Mouse (Mus musculus): ENCODE measurements around the gene Teddm1b.

Gene Teddm1b

DNA sequence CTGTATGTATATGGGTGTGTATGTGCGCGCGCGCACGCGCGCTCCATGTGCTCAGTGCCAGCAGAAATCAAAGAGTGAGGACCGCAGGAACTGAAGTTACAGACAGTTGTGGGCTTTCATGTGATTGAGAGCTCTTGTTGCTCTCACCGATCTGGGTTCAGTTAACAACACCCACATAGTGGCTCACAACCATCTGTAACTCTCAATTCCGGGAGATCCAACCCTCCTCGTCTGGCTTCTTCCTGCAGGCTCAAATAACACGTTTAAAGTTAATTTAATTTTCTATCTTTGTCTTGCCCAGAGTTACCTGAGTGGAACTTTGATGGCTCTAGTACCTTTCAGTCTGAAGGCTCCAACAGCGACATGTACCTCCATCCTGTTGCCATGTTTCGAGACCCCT is 30.1 kb downstream of the Teddm1b start:
- no peak for DNase-seq

- DNase-seq: no peak
Observed at GRCm38 (mm10) chr1:153905884-153906283, 31.7 kb downstream of the Teddm1b start.

DNA sequence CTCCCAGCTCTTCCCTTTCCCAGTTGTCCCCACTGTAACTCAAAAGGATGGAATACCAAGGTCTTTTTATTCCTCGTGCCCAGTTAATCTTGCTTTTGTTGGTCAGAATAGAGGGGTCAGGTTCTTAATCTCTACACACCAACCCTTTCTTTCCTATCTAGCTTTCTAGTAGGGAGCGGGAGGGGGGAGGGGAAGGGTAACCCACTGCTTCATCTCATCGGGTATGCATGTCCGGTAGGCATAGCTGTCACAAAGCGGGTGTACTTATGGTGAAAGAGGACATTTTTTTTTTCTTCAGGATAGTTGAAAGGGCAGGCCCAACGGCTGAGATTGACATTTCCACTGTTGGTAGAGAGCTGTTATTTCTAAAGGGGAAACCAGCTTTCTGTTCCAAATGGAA is 34.1 kb downstream of the Teddm1b start:
- no peak for DNase-seq

GRCm38 (mm10) chr1:153908741-153909140 is 34.6 kb downstream of the Teddm1b start:
- no peak for DNase-seq

DNA sequence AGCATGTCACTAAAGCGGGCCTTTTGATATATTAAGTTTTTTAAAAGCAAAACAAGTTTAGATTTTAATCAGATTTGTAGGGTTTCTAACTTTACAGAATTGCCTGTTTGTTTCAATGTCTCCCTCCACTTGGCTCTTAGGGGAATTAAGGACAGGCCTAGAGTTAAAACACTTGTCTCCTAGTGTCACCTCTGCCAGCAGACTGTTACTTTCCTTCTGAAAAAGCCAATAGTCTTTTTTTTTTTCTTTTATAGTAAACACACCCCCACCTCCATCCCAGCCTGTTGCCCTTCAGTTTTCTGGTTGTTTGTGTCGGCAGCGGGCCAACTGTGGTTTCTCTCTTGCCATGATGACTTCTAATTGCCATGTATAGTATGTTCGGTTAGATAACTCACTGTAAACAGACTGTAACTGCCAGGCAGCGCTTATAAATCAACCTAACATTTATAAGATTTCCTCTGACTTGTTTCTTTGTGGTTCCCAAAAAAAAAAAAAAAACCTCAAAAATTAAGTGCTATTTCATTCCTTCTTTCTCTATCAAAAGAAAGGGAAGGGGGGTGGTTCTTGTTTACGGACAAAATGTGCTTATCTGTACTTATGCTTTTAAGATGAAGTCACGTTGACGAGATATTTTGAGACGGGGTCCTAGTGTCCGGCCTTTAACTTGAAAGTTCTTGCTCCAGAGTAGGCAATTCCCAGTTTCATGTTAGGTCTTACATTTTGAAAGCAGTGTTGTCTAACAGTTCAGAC is 35.2 kb downstream of the Teddm1b start:
- no peak for DNase-seq

- no peak for DNase-seq
Observed at GRCm38 (mm10) chr1:153909963-153910291, 35.8 kb downstream of the Teddm1b start.

- DNase-seq: no peak
Observed at GRCm38 (mm10) chr1:153910423-153910822, 36.3 kb downstream of the Teddm1b start.

- DNase-seq: no peak
Observed at GRCm38 (mm10) chr1:153911276-153911795, 37.2 kb downstream of the Teddm1b start.

GRCm38 (mm10) chr1:153913869-153914268 is 39.7 kb downstream of the Teddm1b start:
- DNase-seq: no peak

DNA sequence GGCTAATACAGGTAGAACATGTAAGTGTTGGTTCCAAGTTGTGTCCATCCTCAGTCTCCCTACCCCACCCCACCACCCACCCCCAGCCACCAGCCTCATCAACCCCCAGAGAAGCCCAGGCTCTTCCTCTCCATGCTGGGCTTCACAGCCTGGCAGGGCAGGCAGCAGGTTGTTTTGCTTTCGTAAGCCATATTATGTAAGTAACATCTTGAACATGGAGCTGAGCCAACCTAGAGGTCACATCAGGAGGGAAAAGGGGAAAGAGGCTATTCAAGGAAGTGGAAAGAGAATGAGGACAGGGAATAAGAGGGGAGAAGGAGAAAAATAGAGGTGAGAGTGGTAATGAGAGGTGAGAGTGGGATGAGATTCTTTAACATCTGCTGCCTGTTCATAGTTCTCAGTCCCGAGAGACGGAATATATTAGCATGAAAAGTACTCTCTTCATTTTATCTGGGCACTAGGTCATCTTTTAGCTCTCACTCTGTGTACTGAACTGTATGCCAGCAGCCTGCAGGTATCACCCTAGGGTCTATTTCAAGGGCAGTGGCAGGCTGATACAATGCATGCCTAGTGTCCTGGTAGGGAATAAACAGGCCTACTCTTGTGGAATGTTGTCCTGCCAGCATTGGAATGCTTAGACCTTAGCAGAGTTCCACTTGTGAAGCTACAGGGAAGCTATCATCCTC is 44.5 kb downstream of the Teddm1b start:
- DNase-seq: no peak

DNA sequence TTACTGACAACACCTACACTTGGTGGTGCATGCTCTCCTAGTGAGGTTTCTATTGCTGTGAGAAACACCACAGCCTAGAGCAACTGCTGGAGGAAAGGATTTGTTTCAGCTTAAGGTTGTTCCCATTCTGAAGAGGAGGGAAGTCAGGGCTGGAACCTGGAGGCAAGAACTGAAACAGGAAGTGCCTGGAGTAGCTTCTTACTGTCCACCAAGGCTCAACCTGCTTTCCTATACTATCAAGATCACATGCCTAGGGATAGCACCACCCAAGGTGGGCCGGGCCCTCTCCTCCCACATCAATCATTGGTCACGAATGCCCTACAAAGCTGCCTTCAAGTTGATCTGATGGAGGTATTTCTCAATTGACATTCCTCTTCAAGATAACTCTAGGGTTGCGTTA is 47.5 kb downstream of the Teddm1b start:
- DNase-seq: no peak

- DNase-seq: no peak
Observed at GRCm38 (mm10) chr1:153922571-153923021, 48.5 kb downstream of the Teddm1b start.

GRCm38 (mm10) chr1:153924395-153925385 is 50.5 kb downstream of the Teddm1b start:
- no peak for DNase-seq
